Mouse (Mus musculus) small intestine, adult 2 months (tissue): ENCODE measurements around the gene Armh3. TPM values are rescaled to one million over a fixed set of nuclear protein-coding genes. Genes with fewer than 3 reads are reported as not detected.

Source experiments
- H3K27ac ChIP-seq: fragments of 200-500 bp; 2 replicates; pipeline ENCODE4 v1.5.1; 2012; ENCODE audit warnings: low read depth, low read length, control low read depth, inconsistent platforms; ENCODE audit not compliant: insufficient read depth
- H3K27me3 ChIP-seq: fragments of 200-500 bp; 2 replicates; pipeline ENCODE4 v1.6.1; 2012; ENCODE audit warnings: mild to moderate bottlenecking, moderate library complexity, low read length, inconsistent platforms; ENCODE audit not compliant: control insufficient read depth, insufficient read depth
- H3K36me3 ChIP-seq: fragments of 200-500 bp; 2 replicates; pipeline ENCODE4 v1.6.1; 2012; ENCODE audit warnings: mild to moderate bottlenecking, low read length, control low read depth, inconsistent platforms; ENCODE audit not compliant: control insufficient read depth, insufficient read depth
- H3K4me1 ChIP-seq: fragments of 200-500 bp; 2 replicates; pipeline ENCODE4 v1.6.1; 2012; ENCODE audit warnings: low read length, inconsistent platforms, mixed read lengths; ENCODE audit not compliant: control insufficient read depth, insufficient read depth, insufficient read length
- H3K4me3 ChIP-seq: fragments of 200-500 bp; 2 replicates; pipeline ENCODE4 v1.5.1; 2012; ENCODE audit warnings: low read depth, mild to moderate bottlenecking, control low read depth, inconsistent platforms, low read length, moderate library complexity
- CTCF ChIP-seq: fragments of 200-500 bp; IDR thresholded peaks from 2 replicates; pipeline ENCODE4 v1.5.1; 2012; ENCODE audit warnings: low read depth, mild to moderate bottlenecking, control low read depth, inconsistent platforms, low read length, moderate library complexity, mixed read lengths; ENCODE audit not compliant: insufficient replicate concordance, insufficient read length; ENCODE audit errors: extremely low read depth
- POLR2A ChIP-seq: fragments of 200-500 bp; IDR thresholded peaks from 2 replicates; pipeline ENCODE4 v1.6.1; 2012; ENCODE audit warnings: low read depth, mild to moderate bottlenecking, control low read depth, inconsistent platforms, low read length, moderate library complexity
- WGBS: fragments of 180-500 bp; shearing (Covaris S2); methylation state at CpG from one replicate; pipeline ENCODE4 v1.1.7; 2018; 5-methylcytosine and 5-hydroxymethylcytosine counted together
- polyA plus RNA-seq: library from polyadenylated mRNA; depleted of rRNA; stranded (reverse); fragments of >200 nt; gene quantifications from 2 replicates; pipeline ENCODE4 v1.2.3, GENCODE M21; 2012

Gene Armh3
- polyA plus RNA-seq, 1 experiment = 7.5 TPM

- TF ChIP-seq POLR2A (no peak), CTCF (no peak)
- Histone ChIP-seq H3K4me1 (peaks cover 22% of the 10 kb centered on the region), H3K27me3 (no peaks in the 10 kb centered on the region), H3K36me3 (no peaks in the 10 kb centered on the region), H3K27ac (no peak overlapping the region), H3K4me3 (peak overlapping the region; percentile 21; the same call in 1 of the 2 replicates)
- whole genome bisulfite sequencing = 58% methylated on average over 7 of the region's 7 CpGs
These were observed 45.1 kb upstream of the Armh3 start for GRCm38 (mm10) chr19:46043380-46043779.

DNA sequence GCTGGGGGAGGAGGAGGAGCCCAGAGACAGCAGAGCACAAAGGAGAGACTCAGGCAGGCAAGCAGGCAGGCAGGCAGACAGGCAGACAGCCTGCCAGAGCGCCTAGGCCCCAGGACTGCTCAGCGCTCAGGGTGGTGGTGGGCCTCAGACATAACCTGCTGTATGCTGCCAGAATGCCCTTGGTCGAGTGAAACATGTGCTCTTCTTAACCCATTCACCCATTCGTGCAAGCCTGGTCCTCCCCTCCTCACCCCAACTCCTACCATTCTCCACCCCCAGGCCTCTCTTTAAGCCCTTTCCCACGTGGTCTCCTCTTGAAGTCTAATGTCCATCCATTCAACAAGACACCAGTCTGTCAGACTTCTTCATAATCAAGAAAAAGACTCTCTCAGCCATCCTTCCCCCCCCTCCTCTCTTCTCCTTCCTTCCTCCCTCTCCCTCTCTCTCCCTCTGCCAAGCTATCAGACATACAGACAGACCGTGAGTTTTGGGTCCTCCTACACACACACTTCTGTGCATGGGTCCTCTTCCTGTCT, 44.3 kb upstream of the Armh3 start:
- Histone ChIP-seq H3K27me3 (no peaks in the 10 kb centered on the region), H3K4me3 (peak overlapping the region; percentile 32), H3K36me3 (no peaks in the 10 kb centered on the region), H3K4me1 (peaks cover 27% of the 10 kb centered on the region), H3K27ac (no peak overlapping the region)
- 25% methylated on average over 6 of the region's 6 CpGs for WGBS
- TF ChIP-seq POLR2A = no peak
- no peak for TF ChIP-seq CTCF

- peak overlapping the region; percentile 32 for H3K4me3 ChIP-seq
- H3K27ac ChIP-seq = no peak overlapping the region
- no peaks in the 10 kb centered on the region for H3K36me3 ChIP-seq
- WGBS = 4% methylated on average over 12 of the region's 14 CpGs
- peaks cover 27% of the 10 kb centered on the region for H3K4me1 ChIP-seq
- no peak for TF ChIP-seq POLR2A
- no peak for TF ChIP-seq CTCF
- H3K27me3 ChIP-seq = no peaks in the 10 kb centered on the region
These were observed 43.7 kb upstream of the Armh3 start for GRCm38 (mm10) chr19:46041933-46042475.

DNA sequence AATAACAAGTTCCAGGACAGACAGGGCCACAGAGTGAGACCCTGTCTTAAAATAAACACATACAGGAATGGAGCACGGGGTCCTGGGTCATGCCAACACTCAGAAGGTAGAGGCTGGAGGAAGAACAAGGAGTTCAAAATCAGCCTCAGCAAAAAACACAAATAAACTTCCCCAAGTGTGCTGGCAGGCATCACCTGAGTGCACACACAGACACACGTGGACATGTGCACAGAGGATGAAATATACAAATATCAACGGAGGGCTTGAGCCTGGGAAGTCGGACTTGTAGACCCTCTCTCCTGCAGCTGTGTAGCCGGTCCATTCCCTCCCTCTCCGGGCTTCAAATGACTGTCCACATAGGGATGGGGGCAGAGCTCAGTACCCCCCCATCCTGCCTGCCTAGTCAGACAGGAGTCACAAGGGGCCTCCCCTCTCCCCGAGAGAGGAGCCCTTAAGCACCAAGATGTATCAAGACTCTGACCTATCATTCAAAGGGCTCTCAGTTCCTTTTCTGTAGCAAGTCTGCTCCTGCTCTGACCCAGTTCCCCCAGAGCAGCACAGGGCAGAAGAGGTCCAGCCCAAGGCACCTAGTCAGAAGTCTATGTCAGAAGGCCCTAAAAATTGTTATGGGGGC, 43.1 kb upstream of the Armh3 start:
- H3K4me3 ChIP-seq = no peak overlapping the region
- H3K36me3 ChIP-seq = no peaks in the 10 kb centered on the region
- WGBS = 56% methylated on average over 7 of the region's 7 CpGs
- H3K27me3 ChIP-seq = no peaks in the 10 kb centered on the region
- H3K27ac ChIP-seq = no peak overlapping the region
- H3K4me1 ChIP-seq = peaks cover 27% of the 10 kb centered on the region
- TF ChIP-seq CTCF = no peak
- no peak for TF ChIP-seq POLR2A

GRCm38 (mm10) chr19:46040149-46040902, 42.0 kb upstream of the Armh3 start:
- TF ChIP-seq POLR2A (no peak), CTCF (no peak)
- H3K4me1 ChIP-seq = peaks cover 27% of the 10 kb centered on the region
- 0 out of 2 replicates have a peak overlapping the region, but pooled peaks have one; percentile 9 for H3K4me3 ChIP-seq
- H3K36me3 ChIP-seq = peaks cover 5% of the 10 kb centered on the region
- H3K27me3 ChIP-seq = no peaks in the 10 kb centered on the region
- peak overlapping the region; percentile 63 for H3K27ac ChIP-seq
- WGBS = 48% methylated on average over 14 of the region's 14 CpGs

DNA sequence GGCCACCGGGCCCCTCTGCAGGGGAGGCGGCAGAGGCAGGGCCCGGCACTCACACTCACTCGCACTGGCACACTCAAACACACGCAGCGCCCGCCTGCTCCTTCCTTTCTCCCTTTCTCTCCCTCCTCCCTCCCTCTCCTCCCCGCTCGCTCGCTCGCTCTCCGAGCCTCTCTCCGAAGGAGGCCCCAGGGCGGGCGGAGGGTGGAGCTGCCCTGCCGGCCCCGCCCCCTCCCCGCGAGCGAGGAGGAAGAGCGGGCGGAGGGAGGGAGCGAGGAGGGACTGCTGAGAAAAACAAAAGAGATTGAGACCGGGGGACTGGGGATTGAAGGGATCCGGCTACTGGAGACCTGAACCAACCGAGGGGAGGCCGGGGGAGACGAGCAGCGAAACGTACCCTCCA, 41.2 kb upstream of the Armh3 start:
- Histone ChIP-seq H3K36me3 (peaks cover 14% of the 10 kb centered on the region), H3K27ac (peak overlapping the region; percentile 63), H3K4me3 (peak overlapping the region; percentile 64), H3K27me3 (no peaks in the 10 kb centered on the region), H3K4me1 (peaks cover 27% of the 10 kb centered on the region)
- TF ChIP-seq CTCF (no peak), POLR2A (peak; percentile 71)
- 2% methylated on average over 28 of the region's 30 CpGs for WGBS

DNA sequence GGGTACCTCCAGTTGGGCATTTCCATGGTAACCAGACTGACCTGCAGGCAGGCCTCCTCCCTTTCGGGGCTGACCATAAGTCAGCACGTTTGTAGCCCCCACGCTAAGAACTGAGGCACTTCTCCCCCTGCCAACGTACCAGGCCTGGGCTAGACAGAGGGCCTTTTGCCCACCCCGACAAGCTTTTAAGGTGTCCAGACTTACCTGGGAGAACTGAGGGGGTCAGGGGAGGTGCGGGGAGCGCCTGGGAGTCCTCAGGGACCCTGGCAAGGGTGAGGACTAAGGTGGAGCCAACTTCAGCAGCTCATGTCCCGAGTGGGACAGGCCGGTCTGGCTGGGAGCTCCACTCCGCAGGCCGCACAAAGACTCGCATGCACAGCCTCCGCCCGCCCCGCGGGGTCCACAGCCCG, 40.6 kb upstream of the Armh3 start:
- Histone ChIP-seq H3K36me3 (peaks cover 20% of the 10 kb centered on the region), H3K4me1 (peaks cover 27% of the 10 kb centered on the region), H3K27ac (no peak overlapping the region), H3K4me3 (peak overlapping the region; percentile 64), H3K27me3 (no peaks in the 10 kb centered on the region)
- 1% methylated on average over 17 of the region's 17 CpGs for WGBS
- TF ChIP-seq POLR2A = no peak
